Mouse (Mus musculus) megakaryocyte-erythroid progenitor cell, adult 5-6 weeks (primary cell): ENCODE results near the gene Pck2. TPM values are rescaled to one million over a fixed set of nuclear protein-coding genes. Genes with fewer than 3 reads are reported as not detected.

Experiments used
- ATAC-seq: replicated peaks from 2 replicates; pipeline ENCODE4 v1.8.0; 2016; ENCODE audit warnings: mild to moderate bottlenecking, inconsistent platforms; ENCODE audit not compliant: severe bottlenecking, poor library complexity, low FRiP score, low TSS enrichment
- total RNA-seq, 2 experiments: library from RNA; stranded (forward) in 1 of 2; stranded (reverse) in 1 of 2; fragments of 200-1000, 215-1000 nt in 1 of 2; fragments of >200 nt in 1 of 2; fragmentation: Nextera tagmentation in 1 of 2; gene quantifications; 2 replicates each; pipeline ENCODE4 v1.2.3; 2014 to 2017

The Pck2 gene
- total RNA-seq, 2 experiments from 2014 or later, result 55.6 to 88.0 TPM

GRCm38 (mm10) chr14:55565748-55566147 lies 25.7 kb downstream of the Pck2 start:
- ATAC-seq, result no peak

- no peak for ATAC-seq
Observed at GRCm38 (mm10) chr14:55567496-55567895, 27.4 kb downstream of the Pck2 start.

DNA sequence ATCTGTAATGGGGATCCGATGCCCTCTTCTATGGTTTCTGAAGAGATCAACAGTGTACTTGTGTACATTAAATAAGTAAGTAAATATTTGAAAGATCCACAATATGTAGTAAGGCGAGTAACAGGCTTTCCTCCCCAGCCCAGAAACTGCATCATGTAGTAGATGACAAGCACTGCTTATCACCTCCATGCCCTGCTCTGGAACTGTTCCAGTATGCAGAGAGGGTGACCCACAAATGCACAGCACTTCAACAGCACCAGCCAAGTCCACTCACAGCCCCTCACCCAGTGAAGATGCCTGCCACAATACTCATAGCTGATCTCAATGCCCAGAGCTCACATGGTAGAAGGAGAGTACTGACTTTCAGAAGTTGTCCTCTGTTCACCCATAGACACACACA lies 30.5 kb downstream of the Pck2 start:
- peak; percentile 57 for ATAC-seq

DNA sequence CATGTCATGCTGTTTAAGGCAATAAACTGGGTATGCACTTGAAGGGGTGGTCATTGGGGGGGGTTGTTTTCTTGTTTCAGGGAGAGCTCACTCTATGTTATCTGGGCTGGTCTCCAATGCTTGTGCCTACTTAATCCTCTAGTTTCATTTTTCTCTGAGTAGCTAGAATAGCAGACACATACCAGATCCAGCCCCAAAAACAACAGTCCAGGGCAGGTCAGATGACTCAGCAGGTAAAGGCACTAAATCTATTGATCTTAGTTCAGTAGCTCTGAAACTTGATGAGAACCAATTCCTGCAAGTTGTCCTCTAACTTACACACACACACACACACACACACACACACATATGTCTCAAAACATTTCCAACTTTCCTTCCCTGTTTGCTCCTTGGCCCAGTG lies 31.7 kb downstream of the Pck2 start:
- no peak for ATAC-seq

GRCm38 (mm10) chr14:55575302-55575701 lies 35.2 kb downstream of the Pck2 start, which contains the start of gene Fitm1:
Gene Fitm1, plus strand, starts transcription at chr14:55575617.
- ATAC-seq, result no peak

- no peak for ATAC-seq
Observed at GRCm38 (mm10) chr14:55575711-55576110, 35.6 kb downstream of the Pck2 start.

- ATAC-seq, result no peak
Observed at GRCm38 (mm10) chr14:55576376-55576775, 36.3 kb downstream of the Pck2 start.

DNA sequence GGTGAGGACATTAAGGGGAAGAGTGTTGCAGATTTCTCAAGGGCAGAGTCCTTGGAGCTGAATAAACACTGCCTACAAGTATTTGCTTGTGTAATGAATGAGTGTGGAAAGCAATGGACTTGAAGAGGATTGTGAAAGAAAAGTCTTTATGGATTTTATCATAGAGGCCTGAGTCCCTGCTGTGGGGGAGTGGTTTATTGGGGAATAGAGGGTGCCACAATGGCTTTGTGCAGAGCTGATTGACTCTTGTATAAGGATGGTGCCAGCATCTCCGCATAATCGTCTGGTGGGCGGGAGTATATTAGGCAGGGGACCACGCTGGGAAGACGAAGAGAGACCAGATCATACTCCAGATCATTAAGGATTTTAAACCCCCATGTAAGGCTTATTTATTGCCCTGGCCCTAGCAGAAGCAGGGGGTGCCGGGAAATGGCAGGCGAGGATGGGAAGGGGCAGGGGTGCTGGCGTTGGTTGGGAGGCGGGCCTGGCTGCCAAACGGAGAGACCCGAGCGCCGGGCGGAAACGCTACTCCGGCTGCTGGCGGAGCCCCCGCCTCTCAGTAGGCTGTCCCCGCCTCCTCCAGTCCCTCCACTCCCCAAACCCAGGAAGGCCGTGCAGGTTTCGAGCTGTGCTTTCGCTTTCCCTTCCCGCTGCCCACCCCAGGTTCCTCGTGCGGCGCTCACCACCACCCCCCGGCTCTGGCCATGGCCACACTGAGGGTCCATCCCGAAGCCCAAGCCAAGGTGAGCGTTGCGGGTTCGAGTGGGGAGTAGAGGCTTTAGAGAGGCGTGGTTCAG lies 38.0 kb downstream of the Pck2 start, which contains the start of gene Psme1:
Gene Psme1, plus strand, starts transcription at position 253 of the 797 bp plus-strand sequence.
- ATAC-seq, result peak; percentile 78

GRCm38 (mm10) chr14:55578668-55579269 lies 38.7 kb downstream of the Pck2 start:
- ATAC-seq, result peak; percentile 69

- ATAC-seq, result no peak
Observed at GRCm38 (mm10) chr14:55579511-55580496, 39.7 kb downstream of the Pck2 start.

DNA sequence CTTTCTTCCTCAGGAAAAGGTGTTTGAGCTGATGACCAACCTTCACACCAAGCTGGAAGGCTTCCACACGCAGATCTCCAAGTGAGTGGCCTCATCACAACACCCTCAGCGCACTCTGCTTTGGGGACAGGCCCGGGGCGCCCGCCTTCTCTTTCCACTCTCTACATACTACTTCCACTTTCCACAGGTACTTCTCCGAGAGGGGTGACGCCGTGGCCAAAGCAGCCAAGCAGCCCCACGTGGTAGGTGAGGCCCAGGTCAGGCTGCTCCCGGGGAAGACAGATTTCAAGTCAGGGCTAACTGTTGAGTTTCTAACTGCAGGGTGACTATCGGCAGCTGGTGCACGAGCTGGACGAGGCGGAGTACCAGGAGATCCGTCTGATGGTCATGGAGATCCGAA lies 40.7 kb downstream of the Pck2 start:
- no peak for ATAC-seq

DNA sequence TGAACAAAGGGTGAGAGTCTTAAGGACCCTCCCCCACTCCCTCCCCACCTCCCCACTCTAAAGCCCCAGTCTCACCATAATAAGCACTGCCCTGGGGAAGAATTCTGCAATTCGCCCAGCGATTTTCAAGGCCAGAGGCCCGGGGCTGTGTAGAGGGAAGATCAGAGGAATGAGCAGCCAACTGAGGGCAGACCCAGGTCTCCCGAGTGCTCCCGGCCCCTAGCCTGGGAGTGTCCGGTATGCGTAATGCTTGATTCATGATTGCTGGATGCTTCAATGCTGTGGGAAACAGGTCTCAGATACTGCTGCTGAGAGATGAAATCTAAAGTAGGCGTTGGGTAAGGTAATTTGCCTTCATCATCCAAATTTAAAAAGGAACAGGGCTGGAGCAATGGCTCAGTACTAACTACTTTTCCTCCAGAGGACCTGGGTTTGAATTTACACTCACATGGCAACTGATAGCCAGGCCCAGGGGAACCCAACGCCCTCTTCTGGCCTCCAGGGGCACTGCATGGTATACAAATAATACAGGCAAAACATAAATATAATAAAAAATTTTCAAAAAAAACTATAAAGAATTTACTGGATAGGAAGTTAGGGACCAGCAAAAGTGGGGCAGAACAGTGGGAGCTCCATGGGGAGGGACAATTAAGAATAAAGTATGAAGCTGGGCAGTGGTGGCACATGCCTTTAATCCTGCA lies 42.1 kb downstream of the Pck2 start:
- no peak for ATAC-seq

GRCm38 (mm10) chr14:55584303-55584701 lies 44.2 kb downstream of the Pck2 start:
- no peak for ATAC-seq

DNA sequence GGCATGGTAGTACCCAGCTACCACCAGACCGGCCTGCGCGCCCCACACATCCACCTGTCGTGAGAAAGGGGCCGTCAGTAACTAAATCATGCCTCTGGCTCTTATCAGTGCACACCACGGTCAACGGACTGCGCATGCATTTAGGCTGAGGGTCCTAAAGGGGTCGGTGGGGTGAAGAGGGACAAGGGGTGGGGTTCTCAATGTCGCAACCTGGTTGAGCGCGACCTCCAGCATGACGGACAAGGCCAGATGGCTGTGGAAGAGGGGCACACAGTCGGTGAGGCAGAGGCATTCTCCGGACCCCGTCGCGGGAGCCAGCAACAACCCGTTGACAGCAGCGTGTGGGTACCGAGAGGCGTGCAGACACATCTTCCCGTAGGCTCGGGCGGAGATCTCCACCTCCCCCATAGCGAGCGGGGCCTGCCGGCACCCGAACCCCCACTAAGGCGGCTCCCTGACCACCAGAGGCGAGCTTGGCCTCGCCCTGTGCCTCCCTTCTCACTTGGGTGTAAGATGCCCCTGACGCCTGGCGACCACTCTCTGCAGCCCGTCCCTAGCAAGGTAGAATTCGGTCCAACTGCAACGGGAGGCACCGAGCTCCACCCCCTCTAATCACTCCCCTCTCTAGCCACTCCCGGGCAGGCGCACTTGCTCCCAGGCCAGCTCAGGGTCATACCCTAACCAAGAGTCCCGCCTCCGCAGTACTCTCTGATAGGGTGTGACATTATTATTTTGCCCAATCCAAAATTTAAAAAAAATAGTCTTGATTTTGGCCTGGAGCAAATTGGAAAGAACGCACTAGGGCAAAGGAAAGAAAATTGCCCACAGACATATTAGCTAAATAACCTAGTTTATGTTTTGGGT lies 44.9 kb downstream of the Pck2 start, which contains the start of gene Emc9:
Gene Emc9, minus strand, starts transcription at position 601 of the 864 bp plus-strand sequence.
- peak; percentile 85 for ATAC-seq

DNA sequence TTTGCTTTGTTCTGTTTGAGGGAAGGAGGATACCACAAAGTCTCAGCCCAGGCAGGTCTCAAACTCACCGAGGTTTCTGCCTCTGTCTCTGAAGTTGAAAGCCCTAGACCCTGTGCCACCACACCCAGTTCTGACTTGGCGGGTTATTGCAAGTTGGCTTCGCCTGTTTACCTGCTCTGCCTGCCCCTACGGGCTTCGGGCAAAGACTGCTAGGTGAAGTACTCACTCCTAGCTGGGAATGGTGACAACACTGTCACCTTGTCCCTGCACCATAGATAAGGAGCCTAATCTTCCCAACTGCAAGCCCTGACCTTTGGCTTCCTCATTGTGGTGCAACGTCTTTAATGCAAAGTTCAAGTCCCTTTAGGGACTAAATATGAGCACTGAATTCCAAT lies 45.5 kb downstream of the Pck2 start:
- ATAC-seq, result peak; percentile 12

DNA sequence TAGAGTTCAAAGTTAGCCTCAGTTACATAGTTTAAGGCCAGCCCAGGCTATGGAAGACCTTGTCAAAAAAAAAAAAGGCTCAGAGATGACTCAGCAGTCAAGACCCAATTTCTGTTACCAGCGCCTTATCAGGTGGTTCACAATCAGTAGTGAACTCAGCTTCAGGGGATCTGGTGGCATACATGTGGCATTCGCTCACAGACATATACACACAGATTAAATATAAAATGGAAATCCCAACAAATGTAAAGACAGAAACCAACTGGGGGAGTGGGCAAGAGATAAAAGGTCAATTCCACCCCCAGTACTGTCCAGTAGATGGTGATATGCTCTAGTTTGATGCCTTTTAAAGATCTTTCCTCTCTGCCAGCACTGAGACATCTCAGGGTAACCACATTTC lies 46.1 kb downstream of the Pck2 start:
- ATAC-seq, result peak; percentile 50

GRCm38 (mm10) chr14:55589271-55589670 lies 49.2 kb downstream of the Pck2 start:
- ATAC-seq, result no peak

DNA sequence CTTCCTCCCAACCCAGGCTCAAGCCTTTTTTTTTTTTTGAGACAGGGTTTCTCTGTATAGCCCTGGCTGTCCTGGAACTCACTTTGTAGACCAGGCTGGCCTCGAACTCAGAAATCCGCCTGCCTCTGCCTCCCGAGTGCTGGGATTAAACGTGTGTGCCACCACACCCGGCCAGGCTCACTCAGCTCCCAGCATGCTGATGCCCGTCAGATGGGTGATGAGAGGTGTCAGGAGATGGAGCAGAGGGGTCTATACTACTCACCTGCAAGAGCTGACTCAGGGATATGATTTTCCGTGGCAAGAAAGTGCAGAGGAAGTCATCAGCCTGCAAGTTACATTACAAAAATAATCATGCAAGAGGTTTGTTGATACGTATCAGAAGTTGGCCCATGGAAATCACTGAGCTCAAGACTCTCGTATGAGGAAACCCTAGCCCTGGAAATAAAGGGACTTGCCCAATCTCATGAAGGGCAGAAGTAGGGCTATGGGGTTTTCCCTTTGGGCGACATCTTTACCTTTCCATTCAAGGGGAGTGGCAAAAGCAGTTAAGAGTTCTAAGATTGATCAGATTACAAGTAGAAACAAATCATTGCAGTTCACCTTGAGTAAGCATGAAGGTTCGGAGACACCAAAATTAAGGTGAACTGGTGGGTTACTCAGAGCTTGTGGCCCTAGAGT lies 49.8 kb downstream of the Pck2 start:
- ATAC-seq, result no peak
